Mouse (Mus musculus) layer of hippocampus, postnatal 14 days (tissue): ENCODE results near the gene Fmo5. TPM values are rescaled to one million over a fixed set of nuclear protein-coding genes. Genes with fewer than 3 reads are reported as not detected.

ENCODE experiments used
- DNase-seq, 2 experiments: peaks; one replicate each; pipeline ENCODE4 v3.0.0; 2021 to 2022; ENCODE audit warnings: low spot score in 2 of 2, mixed read lengths in 1 of 2
- long read RNA-seq, 2 experiments: library from polyadenylated mRNA; stranded (forward); transcript quantifications; one replicate each; pipeline ENCODE4 v2.0.0; 2021
- total RNA-seq, 2 experiments: library from RNA; stranded (reverse); gene quantifications; 2 replicates each; pipeline ENCODE4 v1.2.3; 2021

Fmo5 gene
- 1 to 10 TPM; 2.0 to 3.1 TPM for total RNA-seq
- long read RNA-seq, experiment 1, partial matches to known transcripts: 1 of 6 reads
- long read RNA-seq, experiment 1, other reads (novel, unspliced or antisense): 3 of 6 reads
- long read RNA-seq, experiment 2, partial matches to known transcripts: 0 of 2 reads
- long read RNA-seq, experiment 2, other reads (novel, unspliced or antisense): 2 of 2 reads

GRCm38 (mm10) chr3:97628391-97629001 is at the start of gene Fmo5:
Gene Fmo5, plus strand, starts transcription at chr3:97628804.
- DNase-seq: no peak

- peak; percentile 83 to 90 for DNase-seq
Measured at GRCm38 (mm10) chr3:97585383-97586160, 43.0 kb upstream of the Fmo5 start.

GRCm38 (mm10) chr3:97587656-97588055 is 40.9 kb upstream of the Fmo5 start:
- DNase-seq: no peak

- DNase-seq: no peak
Measured at GRCm38 (mm10) chr3:97590699-97591098, 37.9 kb upstream of the Fmo5 start.

GRCm38 (mm10) chr3:97593089-97593488 is 35.5 kb upstream of the Fmo5 start:
- no peak for DNase-seq

GRCm38 (mm10) chr3:97594140-97594539 is 34.5 kb upstream of the Fmo5 start:
- DNase-seq: no peak

- no peak for DNase-seq
Measured at GRCm38 (mm10) chr3:97595066-97595465, 33.5 kb upstream of the Fmo5 start.

- DNase-seq: no peak
Measured at GRCm38 (mm10) chr3:97596796-97597195, 31.8 kb upstream of the Fmo5 start.

GRCm38 (mm10) chr3:97600050-97600832 is 28.4 kb upstream of the Fmo5 start:
- no peak for DNase-seq

- DNase-seq: no peak
Measured at GRCm38 (mm10) chr3:97609201-97609844, 19.3 kb upstream of the Fmo5 start.

GRCm38 (mm10) chr3:97609845-97610410 is 18.7 kb upstream of the Fmo5 start, which contains the start of gene Chd1l:
Gene Chd1l, minus strand, starts transcription at chr3:97610203.
- peak; percentile 89 to 96 for DNase-seq

GRCm38 (mm10) chr3:97611021-97611420 is 17.6 kb upstream of the Fmo5 start:
- DNase-seq: no peak

GRCm38 (mm10) chr3:97615154-97615553 is 13.4 kb upstream of the Fmo5 start:
- no peak for DNase-seq

GRCm38 (mm10) chr3:97615933-97616332 is 12.7 kb upstream of the Fmo5 start:
- DNase-seq: no peak

- DNase-seq: no peak
Measured at GRCm38 (mm10) chr3:97617091-97617825, 11.3 kb upstream of the Fmo5 start.

- DNase-seq: no peak
Measured at GRCm38 (mm10) chr3:97617899-97618298, 10.7 kb upstream of the Fmo5 start.

GRCm38 (mm10) chr3:97620657-97621056 is 7.9 kb upstream of the Fmo5 start:
- no peak for DNase-seq

- no peak for DNase-seq
Measured at GRCm38 (mm10) chr3:97624611-97625010, 4.0 kb upstream of the Fmo5 start.

GRCm38 (mm10) chr3:97627893-97628292 is 711 bp upstream of the Fmo5 start:
- no peak for DNase-seq

- no peak for DNase-seq
Measured at GRCm38 (mm10) chr3:97629941-97630340, 1.3 kb downstream of the Fmo5 start.
